Mouse (Mus musculus) lung, embryonic 15.5 days (tissue): ENCODE results near the gene Sox18. TPM values are rescaled to one million over a fixed set of nuclear protein-coding genes. Genes with fewer than 3 reads are reported as not detected.

Source experiments
- ATAC-seq: fragments of 200-750 bp; cut with Nextera tagmentation; 2 replicates; pipeline ENCODE4 v1.8.0; 2017; ENCODE audit warnings: moderate number of reproducible peaks, borderline replicate concordance; ENCODE audit not compliant: low FRiP score, low TSS enrichment; ENCODE audit errors: extremely low read depth
- H3K27ac ChIP-seq: fragments of 300-500 bp; sonication (generic); 2 replicates; pipeline ENCODE4 v1.5.1; 2015; ENCODE audit warnings: moderate library complexity, mild to moderate bottlenecking, inconsistent platforms
- H3K27me3 ChIP-seq: fragments of 300-500 bp; sonication (generic); 2 replicates; pipeline ENCODE4 v1.6.1; 2015; ENCODE audit warnings: inconsistent platforms
- H3K36me3 ChIP-seq: fragments of 300-500 bp; sonication (generic); 2 replicates; pipeline ENCODE4 v1.6.1; 2015; ENCODE audit warnings: inconsistent platforms
- H3K4me1 ChIP-seq: fragments of 300-500 bp; sonication (generic); 2 replicates; pipeline ENCODE4 v1.6.1; 2015; ENCODE audit warnings: inconsistent platforms
- H3K4me2 ChIP-seq: fragments of 300-500 bp; sonication (generic); 2 replicates; pipeline ENCODE4 v1.6.1; 2015; ENCODE audit warnings: inconsistent platforms, mild to moderate bottlenecking, moderate library complexity
- H3K4me3 ChIP-seq: fragments of 300-500 bp; sonication (generic); 2 replicates; pipeline ENCODE4 v1.5.1; 2015; ENCODE audit warnings: mild to moderate bottlenecking, inconsistent platforms
- H3K9ac ChIP-seq: fragments of 300-500 bp; sonication (generic); 2 replicates; pipeline ENCODE4 v1.6.1; 2015; ENCODE audit warnings: inconsistent platforms
- H3K9me3 ChIP-seq: fragments of 300-500 bp; sonication (generic); 2 replicates; pipeline ENCODE4 v1.6.1; 2016; ENCODE audit warnings: inconsistent platforms
- WGBS: fragments of 180-500 bp; shearing (Covaris S2); methylation state at CpG from one replicate; pipeline ENCODE4 v1.1.7; 2015; 5-methylcytosine and 5-hydroxymethylcytosine counted together
- polyA plus RNA-seq: library from polyadenylated mRNA; unstranded; fragments of >200 nt; fragmentation: Nextera tagmentation; extraction: Ambion mirVana; gene quantifications from 2 replicates; pipeline ENCODE4 v1.2.1, GENCODE M21; 2015

Sox18 gene
- polyA plus RNA-seq = 65.3 and 70.3 TPM in 2 replicates

GRCm38 (mm10) chr2:181671326-181671725, at the start of gene Sox18:
Gene Sox18, minus strand, starts transcription at chr2:181671640.
- H3K9me3 ChIP-seq = no peaks in the 10 kb centered on the region
- WGBS = 0% methylated on average over 43 of the region's 43 CpGs
- H3K27me3 ChIP-seq = peaks cover 55% of the 10 kb centered on the region
- peak within 1 kb of the TSS; percentile 80 for H3K4me2 ChIP-seq
- peak within 1 kb of the TSS; percentile 49 for H3K4me3 ChIP-seq
- H3K4me1 ChIP-seq = peaks cover 24% of the 10 kb centered on the region
- H3K27ac ChIP-seq = peak within 1 kb of the TSS; percentile 29
- H3K36me3 ChIP-seq = no peaks in the 10 kb centered on the region
- peak; percentile 43; the same call in 1 of the 2 replicates for ATAC-seq
- H3K9ac ChIP-seq = peak within 1 kb of the TSS; percentile 31

GRCm38 (mm10) chr2:181721200-181721599, 49.8 kb upstream of the Sox18 start:
- Histone ChIP-seq H3K4me1 (no peaks in the 10 kb centered on the region), H3K27me3 (no peaks in the 10 kb centered on the region), H3K9me3 (no peaks in the 10 kb centered on the region), H3K4me2 (no peak overlapping the region), H3K27ac (no peak overlapping the region), H3K36me3 (no peaks in the 10 kb centered on the region), H3K9ac (no peak overlapping the region), H3K4me3 (no peak overlapping the region)
- ATAC-seq = no peak

- Histone ChIP-seq H3K9me3 (no peaks in the 10 kb centered on the region), H3K4me1 (0 out of 2 replicates have a peak, but pooled peaks cover 3% of the 10 kb centered on the region), H3K4me2 (no peak overlapping the region), H3K4me3 (no peak overlapping the region), H3K27me3 (no peaks in the 10 kb centered on the region), H3K9ac (no peak overlapping the region), H3K27ac (no peak overlapping the region), H3K36me3 (no peaks in the 10 kb centered on the region)
- 29% methylated on average over 3 of the region's 3 CpGs for WGBS
- no peak for ATAC-seq
These were observed 48.6 kb upstream of the Sox18 start for GRCm38 (mm10) chr2:181720061-181720460.

DNA sequence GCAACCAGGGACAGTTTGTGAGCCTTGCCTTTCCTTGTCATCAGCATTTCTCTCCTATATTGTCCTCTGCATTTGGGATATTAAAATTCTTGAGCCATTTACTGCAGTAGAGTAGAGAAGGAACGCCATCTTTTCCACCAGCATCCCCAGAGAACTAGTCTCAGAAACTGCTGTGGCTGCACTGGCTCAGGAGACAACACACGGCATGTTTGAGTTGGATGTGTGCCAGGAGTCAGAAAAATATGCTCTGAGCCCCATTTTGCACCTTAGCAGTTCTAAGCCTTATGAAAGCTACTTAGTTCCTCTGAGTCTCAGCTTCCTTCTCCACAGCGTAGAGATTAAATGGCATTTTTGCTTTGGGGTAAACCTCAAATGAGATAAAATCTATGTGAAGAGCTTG, 45.6 kb upstream of the Sox18 start:
- no peak overlapping the region for H3K4me3 ChIP-seq
- ATAC-seq = no peak
- 33% methylated on average over 3 of the region's 3 CpGs for WGBS
- H3K4me1 ChIP-seq = 0 out of 2 replicates have a peak, but pooled peaks cover 6% of the 10 kb centered on the region
- H3K27ac ChIP-seq = no peak overlapping the region
- H3K36me3 ChIP-seq = no peaks in the 10 kb centered on the region
- no peaks in the 10 kb centered on the region for H3K27me3 ChIP-seq
- no peak overlapping the region for H3K4me2 ChIP-seq
- no peaks in the 10 kb centered on the region for H3K9me3 ChIP-seq
- no peak overlapping the region for H3K9ac ChIP-seq

- no peaks in the 10 kb centered on the region for H3K27me3 ChIP-seq
- H3K9ac ChIP-seq = no peak overlapping the region
- no peak overlapping the region for H3K27ac ChIP-seq
- 62% methylated on average over 3 of the region's 3 CpGs for WGBS
- H3K36me3 ChIP-seq = no peaks in the 10 kb centered on the region
- no peaks in the 10 kb centered on the region for H3K9me3 ChIP-seq
- H3K4me1 ChIP-seq = 0 out of 2 replicates have a peak, but pooled peaks cover 6% of the 10 kb centered on the region
- peak overlapping the region; percentile 21; the same call in 1 of the 2 replicates for H3K4me2 ChIP-seq
- H3K4me3 ChIP-seq = no peak overlapping the region
- 0 out of 2 replicates have a peak, but pooled peaks have one; percentile 29 for ATAC-seq
These were observed 43.9 kb upstream of the Sox18 start for GRCm38 (mm10) chr2:181715382-181715781.

GRCm38 (mm10) chr2:181714903-181715326, 43.5 kb upstream of the Sox18 start, which contains the start of gene Oprl1:
Gene Oprl1, plus strand, starts transcription at chr2:181715016.
- under 1% methylated on average over 7 of the region's 7 CpGs for WGBS

DNA sequence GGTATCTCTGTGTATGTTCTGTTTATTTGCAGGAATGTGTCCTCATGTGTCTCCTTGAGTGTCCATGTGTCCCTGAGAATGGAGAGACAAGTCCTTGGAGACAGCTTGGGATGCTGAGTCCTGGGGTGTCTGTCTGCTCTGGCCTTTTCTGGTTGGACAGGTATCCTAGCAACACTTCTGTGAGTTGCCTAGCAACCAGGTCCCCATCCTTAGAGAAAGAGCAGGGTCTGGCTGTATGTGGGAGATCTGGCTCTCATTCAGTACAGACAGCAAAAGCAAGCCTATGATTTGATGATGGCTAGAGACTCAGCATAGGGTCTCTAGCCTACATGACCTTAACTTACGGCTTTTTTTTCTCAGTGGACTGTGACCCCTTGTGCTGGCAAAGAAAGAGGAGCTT, 42.3 kb upstream of the Sox18 start:
- H3K27me3 ChIP-seq = no peaks in the 10 kb centered on the region
- H3K27ac ChIP-seq = no peak overlapping the region
- H3K4me2 ChIP-seq = no peak overlapping the region
- WGBS = 81% methylated on average over 1 of the region's 1 CpGs
- no peak for ATAC-seq
- 0 out of 2 replicates have a peak, but pooled peaks cover 6% of the 10 kb centered on the region for H3K4me1 ChIP-seq
- H3K9ac ChIP-seq = no peak overlapping the region
- no peaks in the 10 kb centered on the region for H3K9me3 ChIP-seq
- H3K36me3 ChIP-seq = no peaks in the 10 kb centered on the region
- H3K4me3 ChIP-seq = no peak overlapping the region

More at GRCm38 (mm10) chr2:181714903-181715326, 43.5 kb upstream of the Sox18 start, which contains the start of gene Oprl1:
- H3K36me3 ChIP-seq = no peaks in the 10 kb centered on the region
- H3K9ac ChIP-seq = no peak within 1 kb of the TSS
- H3K4me1 ChIP-seq = 0 out of 2 replicates have a peak, but pooled peaks cover 6% of the 10 kb centered on the region
- H3K4me3 ChIP-seq = 0 out of 2 replicates have a peak within 1 kb of the TSS, but pooled peaks have one; percentile 7
- peak; percentile 55; the same call in 1 of the 2 replicates for ATAC-seq
- no peaks in the 10 kb centered on the region for H3K27me3 ChIP-seq
- H3K4me2 ChIP-seq = peak within 1 kb of the TSS; percentile 21
- no peak within 1 kb of the TSS for H3K27ac ChIP-seq
- H3K9me3 ChIP-seq = no peaks in the 10 kb centered on the region

DNA sequence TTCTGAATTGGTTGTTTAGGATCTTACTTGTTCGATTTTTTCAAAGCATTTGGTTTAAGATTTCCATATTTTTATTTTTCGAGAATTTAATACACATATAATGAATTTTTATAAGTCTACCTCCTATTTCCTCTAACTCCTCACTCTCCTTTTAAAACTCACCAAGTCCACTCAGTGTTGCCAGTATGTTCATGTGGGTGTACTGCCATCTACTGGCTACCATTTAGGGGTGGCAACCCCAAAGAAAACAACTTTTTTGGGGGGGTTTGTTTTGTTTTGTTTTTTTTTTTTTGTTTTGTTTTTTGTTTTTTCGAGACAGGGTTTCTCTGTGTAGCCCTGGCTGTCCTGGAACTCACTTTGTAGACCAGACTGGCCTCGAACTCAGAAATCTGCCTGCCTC, 35.2 kb upstream of the Sox18 start:
- Histone ChIP-seq H3K4me3 (no peak overlapping the region), H3K4me2 (no peak overlapping the region), H3K36me3 (no peaks in the 10 kb centered on the region), H3K27ac (no peak overlapping the region), H3K4me1 (no peaks in the 10 kb centered on the region), H3K9ac (no peak overlapping the region), H3K9me3 (no peaks in the 10 kb centered on the region), H3K27me3 (no peaks in the 10 kb centered on the region)
- 45% methylated on average over 4 of the region's 4 CpGs for WGBS
- no peak for ATAC-seq

DNA sequence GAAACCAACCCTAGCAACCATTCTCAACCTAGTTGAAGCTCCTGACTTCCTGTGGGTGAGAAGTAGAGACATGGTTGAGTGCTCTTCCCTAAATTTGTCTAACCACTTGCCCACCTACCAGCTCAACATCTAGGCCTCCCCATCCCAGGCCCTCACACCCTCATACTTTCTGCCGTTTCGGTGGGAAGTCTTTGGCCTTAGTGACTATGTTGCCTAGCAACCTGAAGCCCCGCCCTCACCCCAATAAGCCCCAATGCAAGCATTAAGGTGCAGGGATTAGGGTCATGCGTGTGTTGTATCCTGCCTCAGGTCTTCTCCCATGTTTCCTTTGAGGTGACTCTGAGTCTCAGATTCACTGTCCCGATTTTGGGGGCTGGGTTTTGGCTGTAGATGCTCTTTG, 26.8 kb upstream of the Sox18 start, which contains the start of gene Lkaaear1:
Gene Lkaaear1 (minus strand): TSS at position 202 of the 400 bp plus-strand sequence.
- H3K9me3 ChIP-seq = no peaks in the 10 kb centered on the region
- H3K4me2 ChIP-seq = no peak within 1 kb of the TSS
- no peak within 1 kb of the TSS for H3K27ac ChIP-seq
- no peak for ATAC-seq
- no peaks in the 10 kb centered on the region for H3K27me3 ChIP-seq
- no peak within 1 kb of the TSS for H3K9ac ChIP-seq
- H3K4me3 ChIP-seq = no peak within 1 kb of the TSS
- 45% methylated on average over 5 of the region's 5 CpGs for WGBS
- H3K36me3 ChIP-seq = no peaks in the 10 kb centered on the region
- H3K4me1 ChIP-seq = no peaks in the 10 kb centered on the region; the same call in 1 of the 2 replicates

DNA sequence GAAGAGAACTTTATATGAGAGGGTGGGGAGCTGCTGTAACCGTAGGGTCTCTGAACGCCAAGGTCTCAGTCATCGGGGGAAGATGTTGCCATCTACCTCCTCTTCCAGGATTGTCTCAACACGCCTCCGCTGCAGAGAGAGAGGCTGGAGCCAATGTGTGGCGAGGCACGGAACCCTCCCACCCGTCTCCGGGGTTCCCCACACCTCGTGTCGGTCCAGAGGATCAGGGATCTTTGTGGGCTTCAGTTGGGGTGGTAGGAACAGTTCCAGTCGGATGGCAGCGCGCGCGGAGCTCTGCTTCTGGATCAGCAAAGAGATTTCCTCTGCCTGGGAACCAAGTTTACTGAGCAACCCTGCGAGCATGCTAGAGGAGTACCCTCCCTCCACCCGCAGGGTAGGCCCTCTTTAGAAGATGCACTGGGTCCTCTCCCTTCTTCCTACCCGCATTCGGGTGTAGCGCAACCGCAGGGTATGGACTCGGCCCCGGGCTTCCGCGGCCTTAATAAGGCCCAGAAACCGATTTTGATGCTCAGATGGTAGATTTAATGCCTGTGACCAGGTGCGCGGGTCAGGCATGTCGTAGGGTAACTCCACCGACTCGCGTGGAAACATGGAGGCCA, 25.5 kb upstream of the Sox18 start:
- no peaks in the 10 kb centered on the region for H3K36me3 ChIP-seq
- WGBS = 65% methylated on average over 33 of the region's 33 CpGs
- H3K9me3 ChIP-seq = no peaks in the 10 kb centered on the region
- H3K4me1 ChIP-seq = peaks cover 8% of the 10 kb centered on the region
- no peak overlapping the region for H3K4me3 ChIP-seq
- no peaks in the 10 kb centered on the region for H3K27me3 ChIP-seq
- no peak overlapping the region for H3K9ac ChIP-seq
- H3K4me2 ChIP-seq = no peak overlapping the region
- no peak for ATAC-seq
- H3K27ac ChIP-seq = no peak overlapping the region

GRCm38 (mm10) chr2:181695776-181696175, 24.3 kb upstream of the Sox18 start:
- 83% methylated on average over 1 of the region's 1 CpGs for WGBS
- no peaks in the 10 kb centered on the region for H3K36me3 ChIP-seq

GRCm38 (mm10) chr2:181694581-181694980, 23.1 kb upstream of the Sox18 start:
- Histone ChIP-seq H3K36me3 (no peaks in the 10 kb centered on the region), H3K4me1 (peaks cover 8% of the 10 kb centered on the region), H3K4me3 (peak overlapping the region; percentile 69; the same call in 1 of the 2 replicates), H3K4me2 (peak overlapping the region; percentile 95), H3K27me3 (no peaks in the 10 kb centered on the region), H3K9ac (no peak overlapping the region), H3K9me3 (no peaks in the 10 kb centered on the region), H3K27ac (no peak overlapping the region)
- no peak for ATAC-seq
- 80% methylated on average over 3 of the region's 3 CpGs for WGBS

More at GRCm38 (mm10) chr2:181695776-181696175, 24.3 kb upstream of the Sox18 start:
- Histone ChIP-seq H3K4me2 (no peak overlapping the region), H3K4me3 (no peak overlapping the region), H3K9me3 (no peaks in the 10 kb centered on the region), H3K27me3 (no peaks in the 10 kb centered on the region), H3K27ac (no peak overlapping the region), H3K4me1 (peaks cover 8% of the 10 kb centered on the region), H3K9ac (no peak overlapping the region)
- ATAC-seq = no peak
